Mouse (Mus musculus) megakaryocyte, embryonic 14.5 days (primary cell): ENCODE results near the gene Crtc3.

ENCODE experiments used
- FLI1 ChIP-seq: IDR thresholded peaks from 2 replicates; pipeline ENCODE4 v1.6.1; 2012; ENCODE audit warnings: low read length, inconsistent platforms, mixed read lengths
- GATA1 ChIP-seq: IDR thresholded peaks from 3 replicates; pipeline ENCODE4 v1.6.1; 2012; ENCODE audit warnings: mixed read lengths, low read length, inconsistent platforms, borderline replicate concordance

DNA sequence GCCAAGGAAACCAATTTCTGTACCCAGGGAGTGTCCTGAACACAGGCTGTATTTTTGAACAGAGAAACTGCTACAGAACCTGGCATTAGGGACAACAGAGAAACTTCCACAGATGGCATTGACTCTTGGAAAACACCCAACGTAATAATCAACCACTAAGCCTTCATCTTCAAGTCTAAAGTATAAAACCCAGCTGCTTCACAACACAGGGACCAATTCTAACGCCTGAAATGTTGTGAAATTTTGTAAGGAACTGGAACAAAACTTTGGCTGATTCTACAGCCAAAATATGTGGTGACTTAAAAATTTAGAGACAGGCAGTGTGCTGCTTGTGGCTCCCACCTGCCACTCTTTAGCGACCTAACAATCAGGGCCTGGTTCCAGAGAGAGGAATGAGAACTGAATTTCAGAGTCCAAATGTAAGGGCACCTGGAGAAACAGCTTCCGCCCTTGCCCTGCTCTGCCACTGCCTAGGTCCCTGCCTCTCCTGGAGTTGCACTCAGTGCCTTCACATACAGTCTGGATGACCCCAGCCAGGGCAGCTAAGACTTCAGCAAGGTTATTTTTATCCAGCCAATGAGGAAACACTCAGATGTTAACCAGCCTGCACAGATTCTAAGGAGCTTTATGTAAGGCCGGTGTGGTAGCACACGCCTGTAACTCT is 33.2 kb downstream of the Crtc3 start:
- TF ChIP-seq GATA1 (no peak), FLI1 (no peak)
